Mouse (Mus musculus): ENCODE results near the gene Gp1ba.

- TF ChIP-seq MAFK (IDR thresholded peaks at IDR 0.05; ENCODE audit: insufficient read depth, low read depth, low read length) (no peak), CHD2 (IDR thresholded peaks at IDR 0.05; ENCODE audit: low read depth, low read length) (no peak)
These were observed 6.7 kb downstream of the Gp1ba start for GRCm38 (mm10) chr11:70645461-70646258.
